Mouse (Mus musculus) erythroblast, adult 5-6 weeks (primary cell): ENCODE results near the gene Gzmb. TPM values are rescaled to one million over a fixed set of nuclear protein-coding genes. Genes with fewer than 3 reads are reported as not detected.

Experiments
- total RNA-seq, 2 experiments: library from RNA; stranded (forward) in 1 of 2; stranded (reverse) in 1 of 2; fragments of 150-400 nt in 1 of 2; fragments of 200-764, 138-1000 nt in 1 of 2; gene quantifications; 2 replicates each; pipeline versions ENCODE4 v1.2.3 to v1.2.4; 2015 to 2017; ENCODE audit warnings: low replicate concordance in 2 of 2

The Gzmb gene
- total RNA-seq, 2 experiments from 2014 or later: not detected

Other genes with a start within 250 kb of the Gzmb start
- gene Mcpt1, start 244.3 kb downstream of the Gzmb start, total RNA-seq (2015; ENCODE audit: low replicate concordance): not detected in 2 replicates
- gene Mcpt1, start 244.3 kb downstream of the Gzmb start, total RNA-seq (2017; ENCODE audit: low replicate concordance): not detected in 2 replicates
- gene Mcpt9, start 231.8 kb downstream of the Gzmb start, total RNA-seq (2015; ENCODE audit: low replicate concordance): not detected in 2 replicates
- not detected in 2 replicates for gene Mcpt9, start 231.8 kb downstream of the Gzmb start, total RNA-seq (2017; ENCODE audit: low replicate concordance)
- not detected in 2 replicates for gene Mcpt2, start 220.2 kb downstream of the Gzmb start, total RNA-seq (2015; ENCODE audit: low replicate concordance)
- gene Mcpt2, start 220.2 kb downstream of the Gzmb start, total RNA-seq (2017; ENCODE audit: low replicate concordance): 0.84 TPM in 1 of 2 replicates, not detected in the other
- gene Mcpt4, start 199.9 kb downstream of the Gzmb start, total RNA-seq (2015; ENCODE audit: low replicate concordance): not detected in 2 replicates
- not detected in 2 replicates for gene Mcpt4, start 199.9 kb downstream of the Gzmb start, total RNA-seq (2017; ENCODE audit: low replicate concordance)
- gene Mcpt8, start 177.0 kb downstream of the Gzmb start, total RNA-seq (2015; ENCODE audit: low replicate concordance): 205 and 289 TPM in 2 replicates
- 98.4 and 115 TPM in 2 replicates for gene Mcpt8, start 177.0 kb downstream of the Gzmb start, total RNA-seq (2017; ENCODE audit: low replicate concordance)
- 413 and 487 TPM in 2 replicates for gene Ctsg, start 159.7 kb downstream of the Gzmb start, total RNA-seq (2015; ENCODE audit: low replicate concordance)
- 257 and 291 TPM in 2 replicates for gene Ctsg, start 159.7 kb downstream of the Gzmb start, total RNA-seq (2017; ENCODE audit: low replicate concordance)
- gene Gzme, start 141.6 kb downstream of the Gzmb start, total RNA-seq (2015; ENCODE audit: low replicate concordance): not detected in 2 replicates
- gene Gzme, start 141.6 kb downstream of the Gzmb start, total RNA-seq (2017; ENCODE audit: low replicate concordance): not detected in 2 replicates
- gene Gzmd, start 129.7 kb downstream of the Gzmb start, total RNA-seq (2015; ENCODE audit: low replicate concordance): not detected in 2 replicates
- gene Gzmd, start 129.7 kb downstream of the Gzmb start, total RNA-seq (2017; ENCODE audit: low replicate concordance): not detected in 2 replicates
- gene Gzmg, start 102.7 kb downstream of the Gzmb start, total RNA-seq (2015; ENCODE audit: low replicate concordance): not detected in 2 replicates
- gene Gzmg, start 102.7 kb downstream of the Gzmb start, total RNA-seq (2017; ENCODE audit: low replicate concordance): not detected in 2 replicates
- gene Gzmn, start 87.7 kb downstream of the Gzmb start, total RNA-seq (2015; ENCODE audit: low replicate concordance): not detected in 2 replicates
- gene Gzmn, start 87.7 kb downstream of the Gzmb start, total RNA-seq (2017; ENCODE audit: low replicate concordance): not detected in 2 replicates
- not detected in 2 replicates for gene Gzmf, start 50.8 kb downstream of the Gzmb start, total RNA-seq (2015; ENCODE audit: low replicate concordance)
- not detected in 2 replicates for gene Gzmf, start 50.8 kb downstream of the Gzmb start, total RNA-seq (2017; ENCODE audit: low replicate concordance)
- gene Gzmc, start 27.6 kb downstream of the Gzmb start, total RNA-seq (2015; ENCODE audit: low replicate concordance): not detected in 2 replicates
- gene Gzmc, start 27.6 kb downstream of the Gzmb start, total RNA-seq (2017; ENCODE audit: low replicate concordance): not detected in 2 replicates
- not detected in 2 replicates for gene Atp12a, start 102.8 kb upstream of the Gzmb start, total RNA-seq (2015; ENCODE audit: low replicate concordance)
- not detected in 2 replicates for gene Atp12a, start 102.8 kb upstream of the Gzmb start, total RNA-seq (2017; ENCODE audit: low replicate concordance)
- not detected in 2 replicates for gene Rnf17, start 140.3 kb upstream of the Gzmb start, total RNA-seq (2015; ENCODE audit: low replicate concordance)
- 5.4 TPM in 1 of 2 replicates, not detected in the other for gene Rnf17, start 140.3 kb upstream of the Gzmb start, total RNA-seq (2017; ENCODE audit: low replicate concordance)